Mouse (Mus musculus) left cerebral cortex, postnatal 25 days (tissue): Measurements from ENCODE around the gene Ifi44. TPM values are rescaled to one million over a fixed set of nuclear protein-coding genes. Genes with fewer than 3 reads are reported as not detected.
A peak's percentile ranks its signal among the peaks of the same experiment; 100 is the strongest.

Experiments used
- DNase-seq, 2 experiments: peaks; one replicate each; pipeline ENCODE4 v3.0.0; 2022; ENCODE audit warnings: low spot score in 2 of 2, mixed read lengths in 1 of 2
- intact Hi-C: fragments of 180-260 bp; cut with DNase I; formaldehyde crosslinking; loops from one replicate; pipeline ENCODE4 v1.15.1; 2025
- total RNA-seq, 2 experiments: library from RNA; stranded (reverse); gene quantifications; 2 replicates each; pipeline ENCODE4 v1.2.3; 2021

Gene Ifi44
- total RNA-seq = not detected

- intact Hi-C loops = no loop called here
- DNase-seq = no peak
Observed at GRCm38 (mm10) chr3:151749737-151750136, at the start of gene Ifi44. Gene Ifi44 (minus strand): TSS chr3:151749960.

GRCm38 (mm10) chr3:151788622-151789021 lies 38.9 kb upstream of the Ifi44 start:
- no peak for DNase-seq
- intact Hi-C loops = no loop called here

- peak; percentile 43 to 52 for DNase-seq
- intact Hi-C loops = loop anchor here (1.0 to 5.0 kb wide), 2 partner anchors 292 to 314 kb away; no protein-coding TSS in a partner anchor
Observed at GRCm38 (mm10) chr3:151775089-151775488, 25.3 kb upstream of the Ifi44 start.

GRCm38 (mm10) chr3:151771074-151771473 lies 21.3 kb upstream of the Ifi44 start:
- DNase-seq = peak; percentile 46 to 65
- intact Hi-C loops = loop anchor here (1.0 kb wide), 1 partner anchor 55 kb away; no protein-coding TSS in a partner anchor

GRCm38 (mm10) chr3:151748514-151748913 lies 1.2 kb downstream of the Ifi44 start:
- intact Hi-C loops = no loop called here
- DNase-seq = no peak

GRCm38 (mm10) chr3:151746058-151746457 lies 3.7 kb downstream of the Ifi44 start:
- DNase-seq = no peak
- intact Hi-C loops = no loop called here

GRCm38 (mm10) chr3:151742223-151742622 lies 7.5 kb downstream of the Ifi44 start:
- DNase-seq = no peak
- intact Hi-C loops = no loop called here

- intact Hi-C loops = loop anchor here (1.0 to 2.0 kb wide), 2 partner anchors 55 to 377 kb away; no protein-coding TSS in a partner anchor
- peak; percentile 36 to 65 for DNase-seq
Observed at GRCm38 (mm10) chr3:151716246-151716645, 33.5 kb downstream of the Ifi44 start.

- no peak for DNase-seq
- intact Hi-C loops = no loop called here
Observed at GRCm38 (mm10) chr3:151707335-151707734, 42.4 kb downstream of the Ifi44 start.

Other genes with a start within 250 kb of the Ifi44 start
- not detected for gene Ifi44l, start 12.9 kb upstream of the Ifi44 start, total RNA-seq
- gene Ptgfr, start 87.7 kb upstream of the Ifi44 start, total RNA-seq = 1 to 10 TPM; 1.2 to 1.9 TPM